In the genomic region with DNA sequence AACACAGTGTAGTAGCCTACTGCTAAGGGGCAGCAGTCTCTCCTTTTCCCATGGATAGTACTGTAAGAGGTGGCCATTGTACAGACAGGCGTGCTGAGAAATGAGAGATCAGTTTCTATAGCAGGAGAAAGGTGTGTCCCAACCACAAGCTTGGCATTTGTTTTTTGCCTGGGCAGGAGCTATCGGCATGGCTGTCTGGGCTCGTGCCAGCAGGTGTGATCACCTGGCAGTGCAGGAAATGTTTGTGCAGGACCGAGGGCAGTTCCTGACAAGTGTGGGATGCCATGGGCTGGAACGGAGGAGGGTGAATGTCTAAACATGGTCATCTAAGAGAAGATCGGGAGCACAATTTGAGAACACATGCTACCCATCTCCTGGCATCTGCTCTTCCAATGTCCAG, we compare ENCODE assay signal across 9 mouse cellular contexts.
"Had no signal": no experiment of that assay in that cellular context is flagged by ENCODE, and none has a peak within 500 bp of the region (broad histone marks: within the 10 kb centered on the region; RNA-seq: fewer than 3 reads in every experiment).

No protein-coding gene starts in this region.

- DNase-seq: kidney, adult 8-10 months; left cerebral cortex, postnatal 4 days; liver, postnatal 0 days; lung, embryonic 14.5 days; retina, postnatal 1 day; right cerebral cortex, postnatal 25 days; thymus, adult 2 months; thymus, postnatal 14 days; thymus, postnatal 4 days had no signal
